Mouse (Mus musculus) liver, embryonic 15.5 days (tissue): Measurements from ENCODE around the gene Cd3eap. TPM values are rescaled to one million over a fixed set of nuclear protein-coding genes. Genes with fewer than 3 reads are reported as not detected.

Source experiments
- ATAC-seq: fragments of 200-750 bp; cut with Nextera tagmentation; 2 replicates; pipeline ENCODE4 v1.8.0; 2017; ENCODE audit warnings: moderate number of reproducible peaks, mild to moderate bottlenecking, moderate library complexity; ENCODE audit not compliant: insufficient read depth
- H3K27ac ChIP-seq: fragments of 300-500 bp; sonication (generic); replicated peaks from 2 replicates; pipeline ENCODE4 v1.5.1; 2015; ENCODE audit warnings: mild to moderate bottlenecking, inconsistent platforms
- H3K27me3 ChIP-seq: fragments of 300-500 bp; sonication (generic); 2 replicates; pipeline ENCODE4 v1.6.1; 2015; ENCODE audit warnings: mild to moderate bottlenecking, inconsistent platforms
- H3K36me3 ChIP-seq: fragments of 300-500 bp; sonication (generic); replicated peaks from 2 replicates; pipeline ENCODE4 v1.6.1; 2015; ENCODE audit warnings: moderate library complexity, mild to moderate bottlenecking, inconsistent platforms
- H3K4me1 ChIP-seq: fragments of 300-500 bp; sonication (generic); replicated peaks from 2 replicates; pipeline ENCODE4 v1.6.1; 2015; ENCODE audit warnings: inconsistent platforms
- H3K4me2 ChIP-seq: fragments of 300-500 bp; sonication (generic); 2 replicates; pipeline ENCODE4 v1.6.1; 2015; ENCODE audit warnings: moderate library complexity, mild to moderate bottlenecking, inconsistent platforms
- H3K4me3 ChIP-seq: fragments of 300-500 bp; sonication (generic); replicated peaks from 2 replicates; pipeline ENCODE4 v1.5.1; 2015; ENCODE audit warnings: mild to moderate bottlenecking, inconsistent platforms
- H3K9ac ChIP-seq: fragments of 300-500 bp; sonication (generic); 2 replicates; pipeline ENCODE4 v1.6.1; 2015; ENCODE audit warnings: moderate library complexity, mild to moderate bottlenecking, inconsistent platforms
- H3K9me3 ChIP-seq: fragments of 300-500 bp; sonication (generic); replicated peaks from 2 replicates; pipeline ENCODE4 v1.6.1; 2016; ENCODE audit warnings: inconsistent platforms
- WGBS: fragments of 180-500 bp; shearing (Covaris S2); methylation state at CpG from one replicate; pipeline ENCODE4 v1.1.7; 2015; ENCODE audit warnings: mixed read lengths; ENCODE audit not compliant: insufficient replicate concordance; 5-methylcytosine and 5-hydroxymethylcytosine counted together
- polyA plus RNA-seq: library from polyadenylated mRNA; unstranded; fragments of >200 nt; fragmentation: Nextera tagmentation; extraction: Ambion mirVana; gene quantifications from 2 replicates; pipeline ENCODE4 v1.2.1, GENCODE M21; 2015

Cd3eap gene
- polyA plus RNA-seq, 1 experiment from 2014 or later: 8.1 TPM

DNA sequence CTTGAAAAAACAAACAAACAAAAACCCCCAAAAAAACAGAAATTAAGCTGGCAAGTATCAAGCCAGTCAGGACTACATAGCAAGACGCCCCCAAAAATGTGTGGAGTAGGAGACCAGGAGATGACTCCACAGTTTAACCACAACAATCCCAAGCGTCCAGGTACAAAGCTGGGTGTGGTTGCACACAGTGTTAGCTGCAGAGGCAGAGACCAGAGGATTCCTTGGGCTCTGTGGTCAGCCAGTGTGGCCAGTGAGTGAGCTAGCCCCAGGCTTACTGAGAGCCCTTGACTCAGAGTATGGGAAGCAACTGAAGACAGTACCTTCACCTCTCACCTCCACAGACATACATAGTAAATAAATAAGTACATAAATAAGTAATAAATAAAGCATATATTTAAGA, 27.4 kb downstream of the Cd3eap start:
- WGBS: 54% methylated on average over 2 of the region's 2 CpGs

DNA sequence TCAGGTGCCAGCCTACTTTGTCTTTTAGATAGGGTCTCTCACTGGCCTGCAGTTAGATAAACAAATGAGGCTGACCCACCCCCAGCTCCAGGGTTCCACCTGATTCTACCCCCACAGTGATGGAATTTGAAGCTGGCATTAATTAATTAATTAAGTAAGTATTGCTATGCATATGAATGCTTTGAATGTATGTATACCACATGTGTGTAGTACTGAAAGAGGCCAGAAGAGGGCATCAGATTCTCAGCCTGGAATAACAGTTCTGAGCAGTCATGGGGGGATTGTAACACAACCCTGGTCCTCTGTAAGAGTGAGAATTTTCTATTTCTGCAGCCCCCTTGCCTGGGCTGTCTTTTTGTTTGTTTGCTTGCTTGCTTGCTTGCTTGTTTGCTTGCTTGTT, 30.9 kb downstream of the Cd3eap start:
- ATAC-seq: no peak
- no peak overlapping the region for H3K9ac ChIP-seq

More for the DNA sequence above, 27.4 kb downstream of the Cd3eap start:
- Histone ChIP-seq H3K9me3 (no peaks in the 10 kb centered on the region), H3K27me3 (peaks cover 61% of the 10 kb centered on the region), H3K9ac (no peak overlapping the region), H3K36me3 (no peaks in the 10 kb centered on the region), H3K4me1 (peaks cover 35% of the 10 kb centered on the region), H3K4me2 (no peak overlapping the region), H3K4me3 (no peak overlapping the region), H3K27ac (no peak overlapping the region)
- ATAC-seq: no peak

DNA sequence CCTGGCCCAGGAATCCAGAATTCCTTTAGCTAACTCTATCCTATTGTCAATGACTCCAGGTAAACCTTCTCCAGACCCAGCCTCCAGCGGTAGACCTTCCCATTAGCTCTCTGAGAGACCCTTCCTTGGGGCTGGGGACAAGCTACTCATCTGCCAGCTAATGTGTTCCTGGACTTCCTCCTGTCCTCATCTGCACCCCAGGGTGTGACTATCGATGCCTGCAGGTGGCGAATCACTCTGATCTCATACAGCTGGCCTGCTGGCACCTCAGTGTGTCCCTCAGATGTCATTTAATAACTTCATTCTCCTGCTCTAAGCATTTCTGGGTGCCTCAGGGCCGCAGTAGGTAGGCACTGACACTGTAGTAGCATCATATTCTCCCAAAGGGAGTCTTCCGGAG, 31.5 kb downstream of the Cd3eap start:
- 63% methylated on average over 5 of the region's 5 CpGs for WGBS
- Histone ChIP-seq H3K4me3 (no peak overlapping the region), H3K4me1 (peaks cover 39% of the 10 kb centered on the region), H3K36me3 (no peaks in the 10 kb centered on the region), H3K4me2 (peak overlapping the region; percentile 85; the same call in 1 of the 2 replicates), H3K27me3 (peaks cover 72% of the 10 kb centered on the region), H3K9me3 (no peaks in the 10 kb centered on the region), H3K27ac (no peak overlapping the region), H3K9ac (no peak overlapping the region)
- ATAC-seq: no peak

More for the DNA sequence above, 30.9 kb downstream of the Cd3eap start:
- Histone ChIP-seq H3K9me3 (no peaks in the 10 kb centered on the region), H3K36me3 (no peaks in the 10 kb centered on the region), H3K4me2 (no peak overlapping the region), H3K4me1 (peaks cover 44% of the 10 kb centered on the region), H3K27me3 (peaks cover 69% of the 10 kb centered on the region), H3K4me3 (no peak overlapping the region), H3K27ac (no peak overlapping the region)

DNA sequence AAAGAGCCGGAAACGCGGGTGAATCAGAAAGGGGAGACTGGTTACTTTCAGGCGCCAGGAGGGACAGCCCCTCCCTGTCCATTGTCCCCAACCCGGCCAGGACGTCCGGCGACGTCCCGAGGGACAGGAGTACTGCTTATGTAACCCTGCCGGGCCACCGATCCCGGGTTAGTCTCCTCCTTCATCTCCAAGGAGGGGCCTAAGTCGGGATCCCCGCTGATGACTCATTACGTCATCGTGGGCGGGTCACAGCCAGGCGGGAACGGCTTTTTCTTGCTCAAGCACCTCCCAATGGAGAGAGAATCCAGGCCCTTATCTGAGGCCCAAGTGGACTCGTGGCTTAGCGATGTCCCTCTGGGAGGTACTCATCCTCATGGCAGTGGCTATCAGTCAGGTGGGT, 32.2 kb downstream of the Cd3eap start:
- Histone ChIP-seq H3K4me1 (peaks cover 33% of the 10 kb centered on the region), H3K4me2 (peak overlapping the region; percentile 85), H3K27ac (peak overlapping the region; percentile 45; the same call in 1 of the 2 replicates), H3K27me3 (peaks cover 72% of the 10 kb centered on the region), H3K36me3 (no peaks in the 10 kb centered on the region), H3K9ac (peak overlapping the region; percentile 52), H3K9me3 (no peaks in the 10 kb centered on the region), H3K4me3 (peak overlapping the region; percentile 54)
- peak; percentile 68 for ATAC-seq
- WGBS: under 1% methylated on average over 22 of the region's 22 CpGs

DNA sequence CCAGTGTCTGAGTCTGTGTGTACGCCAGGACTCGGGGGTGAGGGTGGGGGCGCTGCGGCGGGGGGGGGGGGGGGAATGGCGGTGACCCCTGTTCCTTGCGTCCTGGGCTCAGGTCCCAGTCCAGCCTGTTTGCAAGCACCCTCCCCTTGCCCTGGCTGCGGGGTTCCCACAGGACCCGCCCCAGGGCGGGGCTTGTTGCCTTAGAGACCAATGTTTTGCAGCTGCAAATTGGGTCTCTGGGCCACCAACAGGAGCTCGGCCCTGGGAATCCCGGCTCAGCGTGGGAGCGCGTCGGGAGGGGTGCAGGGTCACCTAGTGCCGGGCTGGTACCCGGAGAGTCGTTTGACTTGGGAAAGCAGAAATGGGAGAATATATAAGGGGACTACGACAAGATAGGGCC, 32.9 kb downstream of the Cd3eap start:
- Histone ChIP-seq H3K4me3 (peak overlapping the region; percentile 54), H3K27me3 (peaks cover 70% of the 10 kb centered on the region), H3K9ac (peak overlapping the region; percentile 25; the same call in 1 of the 2 replicates), H3K4me1 (peaks cover 31% of the 10 kb centered on the region), H3K27ac (0 out of 2 replicates have a peak overlapping the region, but pooled peaks have one; percentile 45), H3K4me2 (peak overlapping the region; percentile 85), H3K9me3 (no peaks in the 10 kb centered on the region), H3K36me3 (no peaks in the 10 kb centered on the region)
- 0 out of 2 replicates have a peak, but pooled peaks have one; percentile 29 for ATAC-seq
- 2% methylated on average over 20 of the region's 20 CpGs for WGBS

DNA sequence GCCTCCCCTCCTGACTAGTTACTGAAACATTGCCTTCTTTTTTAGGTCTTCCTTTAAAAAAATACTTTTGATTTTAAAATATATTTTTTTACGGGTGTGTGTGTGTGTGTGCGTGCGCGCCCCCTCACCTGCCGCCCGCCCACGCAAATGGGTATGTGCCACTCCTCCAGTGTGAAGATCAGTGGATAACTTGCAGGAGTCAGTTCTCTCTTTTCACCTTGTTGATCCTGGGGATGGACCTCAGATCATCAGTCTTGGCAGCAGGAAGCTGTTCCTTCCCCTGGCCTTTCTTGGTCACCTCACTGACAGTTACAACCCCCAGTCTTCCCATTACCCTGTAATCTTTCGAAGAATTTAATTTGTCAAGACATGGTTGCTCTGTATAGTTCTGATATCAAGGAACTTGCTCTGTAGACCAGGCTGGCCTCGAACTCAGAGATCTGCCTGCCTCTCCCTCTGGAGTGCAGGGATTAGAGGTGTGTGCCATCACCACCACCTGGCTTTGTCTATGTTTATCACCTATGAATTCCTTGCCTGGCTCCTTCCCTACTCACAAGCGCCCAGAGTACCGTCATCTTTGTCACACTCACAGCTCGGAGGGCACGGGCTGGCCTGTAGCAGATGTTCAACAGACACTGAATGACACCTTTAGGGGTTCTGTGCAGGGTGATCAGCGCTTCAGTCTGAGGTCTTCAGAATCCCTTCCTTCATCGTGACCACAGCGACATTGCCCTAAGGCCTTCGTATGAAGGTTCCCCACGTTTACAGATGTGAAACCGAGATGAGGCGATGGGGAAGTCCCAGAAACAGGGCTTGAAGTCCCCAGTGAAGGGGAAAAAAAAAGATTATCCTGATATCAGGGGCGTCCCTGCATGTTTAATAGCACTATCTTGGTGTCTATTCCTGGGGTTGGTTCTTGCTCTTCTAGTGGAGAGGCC, 33.8 kb downstream of the Cd3eap start:
- Histone ChIP-seq H3K27ac (no peak overlapping the region), H3K9ac (0 out of 2 replicates have a peak overlapping the region, but pooled peaks have one; percentile 25), H3K4me1 (peaks cover 33% of the 10 kb centered on the region), H3K9me3 (no peaks in the 10 kb centered on the region), H3K27me3 (peaks cover 74% of the 10 kb centered on the region), H3K36me3 (no peaks in the 10 kb centered on the region), H3K4me3 (peak overlapping the region; percentile 54; the same call in 1 of the 2 replicates), H3K4me2 (peak overlapping the region; percentile 85)
- ATAC-seq: no peak
- WGBS: 48% methylated on average over 21 of the region's 21 CpGs

DNA sequence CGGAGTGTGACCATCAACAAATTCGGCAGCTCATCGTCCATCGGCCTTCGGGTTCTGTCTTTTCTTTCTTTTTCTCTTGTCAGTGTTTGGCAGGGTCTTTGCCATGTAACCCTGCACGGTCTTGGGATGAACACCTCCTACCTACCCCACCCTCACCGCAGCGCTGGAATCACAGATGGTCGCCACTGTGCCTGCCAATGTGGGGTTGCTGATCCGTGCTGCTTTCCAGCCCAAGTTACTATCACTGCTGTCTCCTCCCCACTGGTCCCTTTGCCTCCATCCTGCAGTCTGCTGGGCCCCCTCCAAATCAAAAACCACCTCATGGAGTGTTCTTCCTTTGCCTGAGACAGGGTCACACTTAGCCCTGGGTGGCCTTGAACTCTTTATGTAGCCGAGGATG, 35.1 kb downstream of the Cd3eap start:
- Histone ChIP-seq H3K36me3 (no peaks in the 10 kb centered on the region), H3K4me3 (no peak overlapping the region), H3K27me3 (peaks cover 77% of the 10 kb centered on the region), H3K9me3 (no peaks in the 10 kb centered on the region), H3K27ac (no peak overlapping the region), H3K4me2 (no peak overlapping the region), H3K9ac (no peak overlapping the region), H3K4me1 (peaks cover 46% of the 10 kb centered on the region)
- WGBS: 73% methylated on average over 11 of the region's 11 CpGs
- no peak for ATAC-seq

DNA sequence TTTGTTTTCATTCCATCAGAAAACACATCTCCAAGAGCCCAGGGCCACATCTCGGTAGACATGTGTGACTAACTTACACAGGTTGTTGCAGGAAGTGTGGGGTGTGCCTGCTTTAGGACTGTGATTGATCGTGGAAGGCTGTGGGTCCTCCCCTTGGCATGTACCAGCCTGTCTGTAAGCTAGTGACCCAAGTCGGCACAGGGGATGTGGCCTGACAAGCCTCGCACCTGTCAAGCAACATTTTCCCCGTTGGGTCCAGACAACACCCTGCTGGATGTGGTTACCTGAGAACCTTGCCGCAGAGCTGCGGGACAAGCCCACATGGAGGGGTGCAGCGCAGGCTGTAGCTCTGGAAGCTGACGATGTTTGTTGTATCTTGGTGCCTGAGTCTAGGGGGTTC, 36.8 kb downstream of the Cd3eap start:
- Histone ChIP-seq H3K4me1 (peaks cover 41% of the 10 kb centered on the region), H3K27me3 (peaks cover 83% of the 10 kb centered on the region), H3K4me2 (no peak overlapping the region), H3K9me3 (no peaks in the 10 kb centered on the region), H3K36me3 (no peaks in the 10 kb centered on the region), H3K9ac (no peak overlapping the region), H3K4me3 (no peak overlapping the region), H3K27ac (no peak overlapping the region)
- 41% methylated on average over 9 of the region's 9 CpGs for WGBS
- ATAC-seq: no peak

DNA sequence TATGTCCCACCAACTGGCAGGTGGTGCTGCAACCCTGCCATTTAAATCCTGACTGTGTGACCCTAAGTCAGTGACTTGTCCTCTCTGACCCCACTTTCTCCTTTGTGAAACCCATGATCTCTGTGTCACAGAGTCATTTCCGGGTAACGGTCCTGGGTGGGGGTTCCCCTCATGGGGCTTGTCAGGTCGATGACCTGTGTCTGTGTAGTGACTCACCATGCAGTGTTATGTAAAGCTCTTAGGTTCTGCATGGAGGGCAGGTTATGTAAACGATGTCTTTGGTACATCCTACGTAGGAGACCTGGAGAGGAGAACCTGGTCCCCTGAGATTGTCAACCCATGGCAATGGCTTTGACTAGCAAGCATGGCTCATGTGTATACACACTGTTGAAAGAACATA, 37.8 kb downstream of the Cd3eap start:
- no peak for ATAC-seq

DNA sequence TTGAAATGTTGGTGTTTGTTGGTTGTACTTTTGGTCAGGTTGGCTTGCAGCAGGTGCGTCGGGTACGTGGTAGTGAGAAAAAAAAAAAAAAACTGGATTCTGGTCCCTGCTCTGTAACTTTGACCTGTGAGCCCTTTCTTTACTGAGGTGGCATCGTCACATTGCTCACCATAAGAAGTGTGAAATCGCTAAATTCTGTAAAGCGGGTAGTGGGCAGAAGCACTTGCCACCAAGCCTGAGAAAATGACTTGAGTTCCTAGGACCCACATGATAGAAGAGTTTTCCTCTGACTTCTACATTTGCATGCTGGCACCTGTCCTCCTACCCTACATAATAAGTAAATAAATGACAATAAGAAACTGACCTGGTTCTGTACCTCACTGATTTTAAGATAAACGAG, 38.6 kb downstream of the Cd3eap start:
- 28% methylated on average over 7 of the region's 7 CpGs for WGBS
- H3K27ac ChIP-seq: no peak overlapping the region
- ATAC-seq: no peak
- H3K9me3 ChIP-seq: no peaks in the 10 kb centered on the region
- peak overlapping the region; percentile 76; the same call in 1 of the 2 replicates for H3K4me2 ChIP-seq
- H3K27me3 ChIP-seq: peaks cover 93% of the 10 kb centered on the region
- no peak overlapping the region for H3K9ac ChIP-seq
- no peaks in the 10 kb centered on the region for H3K36me3 ChIP-seq
- H3K4me1 ChIP-seq: peaks cover 22% of the 10 kb centered on the region
- H3K4me3 ChIP-seq: no peak overlapping the region

More for the DNA sequence above, 37.8 kb downstream of the Cd3eap start:
- WGBS: 49% methylated on average over 5 of the region's 5 CpGs
- no peak overlapping the region for H3K27ac ChIP-seq
- H3K9ac ChIP-seq: no peak overlapping the region
- H3K4me3 ChIP-seq: no peak overlapping the region
- no peaks in the 10 kb centered on the region for H3K36me3 ChIP-seq
- H3K27me3 ChIP-seq: peaks cover 87% of the 10 kb centered on the region
- H3K9me3 ChIP-seq: no peaks in the 10 kb centered on the region
- peaks cover 30% of the 10 kb centered on the region for H3K4me1 ChIP-seq
- no peak overlapping the region for H3K4me2 ChIP-seq

DNA sequence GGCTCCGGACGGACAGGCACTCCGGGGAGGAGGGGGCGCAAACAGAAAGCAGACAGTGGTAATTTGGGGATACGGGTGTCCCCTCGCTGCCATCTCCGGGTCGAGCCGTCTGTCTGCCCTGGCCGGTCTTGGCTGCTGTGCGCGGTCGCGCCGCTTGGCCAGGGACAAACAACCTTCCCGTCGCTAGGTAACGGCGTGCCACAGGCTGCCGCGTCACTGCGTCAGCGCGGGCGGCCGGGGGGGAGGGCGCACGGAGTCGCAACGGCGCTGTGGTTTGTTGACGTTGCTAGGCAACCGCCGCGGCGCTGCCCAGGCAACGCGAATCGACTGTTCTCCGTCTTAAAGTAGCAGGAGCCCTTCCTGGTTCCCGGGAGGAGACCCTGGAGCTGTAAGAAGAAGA, 39.4 kb downstream of the Cd3eap start:
- Histone ChIP-seq H3K4me1 (peaks cover 17% of the 10 kb centered on the region), H3K27ac (no peak overlapping the region), H3K4me3 (peak overlapping the region; percentile 50), H3K27me3 (peaks cover 96% of the 10 kb centered on the region), H3K36me3 (no peaks in the 10 kb centered on the region), H3K4me2 (peak overlapping the region; percentile 76), H3K9ac (no peak overlapping the region), H3K9me3 (no peaks in the 10 kb centered on the region)
- WGBS: 0% methylated on average over 41 of the region's 41 CpGs
- peak; percentile 70 for ATAC-seq
